Mouse (Mus musculus): Measurements from ENCODE around the gene Frmpd1.
A peak's percentile ranks its signal among the peaks of the same experiment; 100 is the strongest.

Gene Frmpd1

DNA sequence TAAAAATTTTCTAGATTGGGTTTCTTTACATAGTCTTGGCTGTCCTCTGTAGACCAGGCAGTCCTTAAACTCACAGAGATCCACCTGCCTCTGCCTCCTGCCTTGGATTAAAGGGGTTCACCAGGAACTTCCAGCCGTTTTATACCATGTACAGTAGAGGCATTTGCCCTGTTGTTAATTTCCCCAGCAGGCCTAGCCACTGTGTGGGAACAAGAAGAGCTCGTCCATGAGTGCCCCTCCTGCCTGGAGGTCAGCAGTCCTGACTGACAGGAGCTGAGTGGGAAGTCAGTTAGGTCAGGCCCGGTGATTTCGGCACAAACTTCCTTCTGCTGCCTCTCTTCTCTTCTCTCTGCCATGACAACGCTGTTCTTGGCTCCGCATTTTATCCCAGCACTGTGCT lies 123.9 kb downstream of the Frmpd1 start:
- Histone ChIP-seq H3K36me3 (ENCODE audit: insufficient read depth, low read length) (peaks cover 54% of the 10 kb centered on the region), H3K4me1 (replicated peaks; ENCODE audit: low read depth, low read length) (peaks cover 4% of the 10 kb centered on the region), H3K27me3 (ENCODE audit: insufficient read depth, low read length) (no peaks in the 10 kb centered on the region), H3K4me3 (replicated peaks; ENCODE audit: low read length) (no peak overlapping the region), H3K9me3 (ENCODE audit: low read length) (no peaks in the 10 kb centered on the region)
- TF ChIP-seq POU5F1 (IDR thresholded peaks at IDR 0.05; ENCODE audit: borderline replicate concordance, low read length) (no peak), CTCF (conservative IDR thresholded peaks at IDR 0.05; ENCODE audit: low read length) (no peak)

DNA sequence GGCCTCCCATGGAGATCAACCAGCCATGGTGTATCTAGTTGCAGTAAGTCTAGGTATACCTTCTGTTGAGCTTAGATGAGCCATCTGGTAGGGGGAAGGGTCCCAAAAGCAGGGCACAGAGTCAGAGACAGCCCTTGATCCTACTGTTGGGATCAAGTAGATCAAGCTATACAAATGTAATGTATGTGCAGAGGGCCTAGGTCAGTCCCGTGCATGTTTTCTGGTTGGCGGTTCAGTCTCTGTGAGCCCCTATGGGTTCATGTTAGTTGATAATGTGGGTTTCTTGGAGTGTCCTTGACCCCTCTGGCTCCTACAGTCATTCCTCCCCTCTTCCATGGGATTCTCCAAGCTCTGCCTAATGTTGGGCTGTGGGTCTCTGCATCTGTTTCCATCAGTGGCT lies 126.4 kb downstream of the Frmpd1 start:
- peaks cover 53% of the 10 kb centered on the region for H3K36me3 ChIP-seq (ENCODE audit: insufficient read depth, low read length)
- no peak overlapping the region for H3K4me3 ChIP-seq (replicated peaks; ENCODE audit: low read length)
- no peaks in the 10 kb centered on the region for H3K27me3 ChIP-seq (ENCODE audit: insufficient read depth, low read length)
- TF ChIP-seq NANOG (IDR thresholded peaks at IDR 0.05; ENCODE audit: borderline replicate concordance, low read length) = no peak
- TF ChIP-seq CTCF (conservative IDR thresholded peaks at IDR 0.05; ENCODE audit: low read length) = no peak
- no peak for TF ChIP-seq POU5F1 (IDR thresholded peaks at IDR 0.05; ENCODE audit: borderline replicate concordance, low read length)
- peaks cover 4% of the 10 kb centered on the region for H3K4me1 ChIP-seq (replicated peaks; ENCODE audit: low read depth, low read length)
- H3K9me3 ChIP-seq (ENCODE audit: low read length) = no peaks in the 10 kb centered on the region

DNA sequence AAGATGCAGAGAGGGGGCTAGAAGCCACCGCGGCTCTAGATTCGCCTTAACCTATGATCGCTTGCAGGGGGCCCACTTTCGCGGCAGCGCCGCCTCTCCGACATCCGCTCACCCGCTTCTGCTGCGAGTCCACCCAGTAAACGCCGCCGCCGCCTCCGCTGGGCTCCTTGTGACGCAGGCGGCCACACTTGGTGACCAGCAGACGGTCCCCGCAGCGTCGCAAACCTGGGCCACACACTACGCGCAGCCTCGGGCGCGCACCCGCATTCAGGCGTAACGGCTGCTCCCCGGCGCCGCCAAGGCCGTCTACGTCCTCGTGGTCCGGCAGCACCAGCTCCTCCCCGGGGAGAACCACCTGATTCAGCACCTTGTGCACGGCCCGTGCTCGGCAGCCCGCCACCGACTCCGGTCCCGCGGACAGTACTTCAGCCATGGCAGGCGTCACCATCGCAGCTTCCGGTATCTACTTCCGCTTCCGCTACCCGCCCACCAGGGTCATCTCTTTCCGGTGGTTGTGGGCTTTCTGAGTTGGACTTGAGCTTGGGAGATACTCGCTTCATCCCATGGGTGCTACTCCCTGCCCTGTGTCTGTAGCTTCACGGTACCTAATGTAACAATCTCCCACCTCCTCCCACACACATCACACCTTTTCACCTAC lies 135.6 kb downstream of the Frmpd1 start:
- Histone ChIP-seq H3K4me1 (replicated peaks; ENCODE audit: low read depth, low read length) (peaks cover 32% of the 10 kb centered on the region), H3K9me3 (ENCODE audit: low read length) (peaks cover 10% of the 10 kb centered on the region; the same call in 1 of the 2 replicates), H3K36me3 (ENCODE audit: insufficient read depth, low read length) (peaks cover 38% of the 10 kb centered on the region), H3K27me3 (ENCODE audit: insufficient read depth, low read length) (peaks cover 18% of the 10 kb centered on the region), H3K4me3 (replicated peaks; ENCODE audit: low read length) (peak overlapping the region; percentile 90)
- TF ChIP-seq CTCF (conservative IDR thresholded peaks at IDR 0.05; ENCODE audit: low read length) (no peak), POU5F1 (IDR thresholded peaks at IDR 0.05; ENCODE audit: borderline replicate concordance, low read length) (no peak), NANOG (IDR thresholded peaks at IDR 0.05; ENCODE audit: borderline replicate concordance, low read length) (no peak)

DNA sequence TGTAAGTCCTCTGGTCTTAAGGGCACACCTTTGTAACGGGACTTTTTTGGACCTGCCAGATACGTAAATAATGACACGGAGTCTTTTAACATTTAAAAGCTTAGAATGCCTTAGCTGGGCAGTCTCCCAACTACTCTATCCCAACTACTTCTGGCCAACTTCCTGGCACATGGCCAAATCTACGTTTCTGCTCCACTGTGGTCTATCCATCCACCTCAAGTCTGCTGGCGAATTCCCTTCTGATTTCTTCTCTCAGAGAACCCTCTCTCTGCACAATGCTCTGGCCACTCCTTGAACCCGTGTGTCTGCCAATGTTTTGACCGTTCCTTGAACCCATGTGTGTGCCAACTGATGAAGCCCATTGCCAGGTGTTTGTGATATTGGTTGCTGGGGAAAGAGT lies 146.5 kb downstream of the Frmpd1 start:
- TF ChIP-seq CTCF (conservative IDR thresholded peaks at IDR 0.05; ENCODE audit: low read length) = no peak
- no peak for TF ChIP-seq POU5F1 (IDR thresholded peaks at IDR 0.05; ENCODE audit: borderline replicate concordance, low read length)
- TF ChIP-seq NANOG (IDR thresholded peaks at IDR 0.05; ENCODE audit: borderline replicate concordance, low read length) = no peak
- Histone ChIP-seq H3K9me3 (ENCODE audit: low read length) (peaks cover 11% of the 10 kb centered on the region; the same call in 1 of the 2 replicates), H3K36me3 (ENCODE audit: insufficient read depth, low read length) (no peaks in the 10 kb centered on the region), H3K4me3 (replicated peaks; ENCODE audit: low read length) (no peak overlapping the region), H3K4me1 (replicated peaks; ENCODE audit: low read depth, low read length) (0 out of 2 replicates have a peak, but pooled peaks cover 5% of the 10 kb centered on the region), H3K27me3 (ENCODE audit: insufficient read depth, low read length) (peaks cover 8% of the 10 kb centered on the region)

DNA sequence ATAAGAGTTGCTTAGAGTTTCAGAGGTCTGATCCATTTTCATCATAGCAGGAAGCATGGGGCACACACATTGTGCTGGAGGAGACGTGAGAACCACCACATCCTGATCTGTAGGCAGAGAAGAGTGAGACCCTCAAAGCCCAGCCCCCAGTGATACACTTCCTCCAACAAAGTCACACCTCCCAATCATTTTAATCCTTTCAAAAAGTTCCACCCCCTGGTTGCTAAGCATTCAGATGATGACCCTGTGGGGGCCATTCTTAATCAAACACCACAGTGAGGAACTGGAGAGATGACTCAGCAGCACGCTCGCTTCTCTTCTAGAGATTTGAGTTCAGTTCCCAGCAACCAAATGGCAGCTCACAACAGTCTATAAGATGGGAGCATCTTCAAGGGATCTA lies 147.8 kb downstream of the Frmpd1 start:
- Histone ChIP-seq H3K9me3 (ENCODE audit: low read length) (peaks cover 11% of the 10 kb centered on the region; the same call in 1 of the 2 replicates), H3K4me1 (replicated peaks; ENCODE audit: low read depth, low read length) (0 out of 2 replicates have a peak, but pooled peaks cover 5% of the 10 kb centered on the region), H3K4me3 (replicated peaks; ENCODE audit: low read length) (no peak overlapping the region), H3K27me3 (ENCODE audit: insufficient read depth, low read length) (peaks cover 6% of the 10 kb centered on the region), H3K36me3 (ENCODE audit: insufficient read depth, low read length) (no peaks in the 10 kb centered on the region)
- TF ChIP-seq NANOG (IDR thresholded peaks at IDR 0.05; ENCODE audit: borderline replicate concordance, low read length) (no peak), CTCF (conservative IDR thresholded peaks at IDR 0.05; ENCODE audit: low read length) (no peak), POU5F1 (IDR thresholded peaks at IDR 0.05; ENCODE audit: borderline replicate concordance, low read length) (no peak)

Data from E14TG2a.4 (cell line).